Comparison of ENCODE assay signal across 9 mouse cellular contexts in genomic region chr17:78592409-78592808, GRCm38 (mm10).
DNase-seq lines count a peak whose midpoint lies in the region; TF ChIP-seq lines count a peak whose summit lies in the region.
"Had no signal": no experiment of that assay in that cellular context is flagged by ENCODE, and none has a peak within 500 bp of the region (broad histone marks: within the 10 kb centered on the region; RNA-seq: fewer than 3 reads in every experiment).

No protein-coding gene starts in this region.

- no peak overlapping the region for H3K27ac ChIP-seq in limb, embryonic 10.5 days

- no peak for TF ChIP-seq POLR2A in lung, adult 2 months (IDR thresholded peaks at IDR 0.05; ENCODE audit: borderline replicate concordance, extremely low read depth, low read depth, low read length)

- 0 out of 2 replicates have a peak, but pooled peaks cover 4% of the 10 kb centered on the region for H3K27me3 ChIP-seq in limb, embryonic 10.5 days (ENCODE audit: low read depth, poor library complexity, severe bottlenecking)

- no peaks in the 10 kb centered on the region for H3K4me1 ChIP-seq in lung, adult 2 months (ENCODE audit: control insufficient read depth, insufficient read depth, low read length)
- peaks cover 8% of the 10 kb centered on the region for H3K4me1 ChIP-seq in limb, embryonic 10.5 days

- 50% methylated on average over 12 of the region's 12 CpGs for WGBS in lung, adult 2 months
- 50% methylated on average over 12 of the region's 12 CpGs for WGBS in limb, embryonic 10.5 days

- H3K36me3 ChIP-seq in limb, embryonic 10.5 days = no peaks in the 10 kb centered on the region

- no peak for TF ChIP-seq CTCF in lung, adult 2 months (IDR thresholded peaks at IDR 0.05; ENCODE audit: insufficient read depth, low read length)

- H3K9me3 ChIP-seq in limb, embryonic 10.5 days (replicated peaks) = no peaks in the 10 kb centered on the region
- H3K9me3 ChIP-seq: megakaryocyte, embryonic 14.5 days had no signal

- DNase-seq in cerebellum, postnatal 14 days = peak; percentile 65 to 87
- DNase-seq in cerebellum, adult 11 months = no peak
- DNase-seq in lung, adult 2 months = peak; percentile 9
- DNase-seq in lung, postnatal 25 days (ENCODE audit: low spot score) = no peak
- DNase-seq in adrenal gland, postnatal 14 days = peak; percentile 75
- peak; percentile 57 for DNase-seq in limb, embryonic 10.5 days (ENCODE audit: low spot score)
- peak; percentile 81 for DNase-seq in testis, postnatal 14 days (ENCODE audit: low spot score)
- no peak for DNase-seq in urinary bladder, adult 18-20 months (ENCODE audit: low spot score in 2 of 2)

- H3K4me3 ChIP-seq in lung, adult 2 months (replicated peaks; ENCODE audit: extremely low read depth, low read depth, low read length) = no peak overlapping the region
- no peak overlapping the region for H3K4me3 ChIP-seq in limb, embryonic 10.5 days
- H3K4me3 ChIP-seq: megakaryocyte, embryonic 14.5 days had no signal

Comparison
In these comparisons a context has a peak if more than half of its experiments do, and no peak if none do; other contexts are left out.
1. DNase-seq: peak in cerebellum, postnatal 14 days (2 of 2), lung, adult 2 months (single experiment), adrenal gland, postnatal 14 days (single experiment), limb, embryonic 10.5 days (single experiment) and testis, postnatal 14 days (single experiment); none in cerebellum, adult 11 months (single experiment), lung, postnatal 25 days (single experiment) and urinary bladder, adult 18-20 months (0 of 2).